Mouse (Mus musculus) spleen, postnatal 10 days (tissue): ENCODE data around the gene Gm15446.
"Not testable (repeated sequence)": the region's sequence is repeated elsewhere in the genome, so short reads cannot be mapped to it uniquely, and the experiment has no call there.

Experiments
- DNase-seq, 2 experiments: peaks; one replicate each; pipeline ENCODE4 v3.0.0; 2021 to 2022; ENCODE audit warnings: low spot score in 2 of 2

Gm15446 gene

GRCm38 (mm10) chr5:109923261-109924071 lies at the start of gene Gm15446:
Gm15446 (plus strand) TSS chr5:109923400.
- peak; percentile 76 to 89 for DNase-seq

- not testable (repeated sequence) for DNase-seq
Measured at GRCm38 (mm10) chr5:109924129-109924528, 929 bp downstream of the Gm15446 start.

- DNase-seq: no peak
Measured at GRCm38 (mm10) chr5:109924936-109925335, 1.7 kb downstream of the Gm15446 start.

GRCm38 (mm10) chr5:109950281-109950680 lies 27.1 kb downstream of the Gm15446 start:
- no peak for DNase-seq

- not testable (repeated sequence) for DNase-seq
Measured at GRCm38 (mm10) chr5:109980743-109981142, 57.5 kb downstream of the Gm15446 start.
